Mouse (Mus musculus): Measurements from ENCODE around the gene Gfi1b.

DNA sequence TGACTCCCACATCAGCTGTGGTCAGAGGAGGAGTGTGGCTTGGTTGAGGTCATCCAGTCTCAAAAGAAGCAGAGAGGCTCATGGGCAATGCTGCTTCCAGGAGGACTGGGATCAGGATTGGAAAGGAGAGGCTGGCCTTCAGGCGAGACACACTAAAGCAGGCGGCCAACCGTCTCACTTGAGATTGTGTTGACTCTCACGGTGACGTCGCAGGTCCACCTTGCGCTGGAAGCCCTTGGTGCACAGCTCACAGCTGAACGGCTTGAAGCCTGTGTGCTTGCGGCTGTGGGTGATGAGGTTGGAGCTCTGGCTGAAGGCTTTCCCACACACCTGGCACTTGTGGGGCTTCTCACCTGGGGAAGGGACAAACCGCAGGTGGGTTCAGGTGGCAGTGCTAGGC, 11.9 kb downstream of the Gfi1b start:
- TF ChIP-seq CTCF (IDR thresholded peaks at IDR 0.05; ENCODE audit: extremely low read depth, insufficient read depth, insufficient read length, insufficient replicate concordance) (no peak), POLR2A (IDR thresholded peaks at IDR 0.05; ENCODE audit: low read depth, low read length) (no peak)

All from spleen, adult 2 months (tissue).